Mouse (Mus musculus): Measurements from ENCODE around the gene Saa3.
A peak's percentile ranks its signal among the peaks of the same experiment; 100 is the strongest.
"Not testable (repeated sequence)": the region's sequence is repeated elsewhere in the genome, so short reads cannot be mapped to it uniquely, and the experiment has no call there.

Gene Saa3

DNA sequence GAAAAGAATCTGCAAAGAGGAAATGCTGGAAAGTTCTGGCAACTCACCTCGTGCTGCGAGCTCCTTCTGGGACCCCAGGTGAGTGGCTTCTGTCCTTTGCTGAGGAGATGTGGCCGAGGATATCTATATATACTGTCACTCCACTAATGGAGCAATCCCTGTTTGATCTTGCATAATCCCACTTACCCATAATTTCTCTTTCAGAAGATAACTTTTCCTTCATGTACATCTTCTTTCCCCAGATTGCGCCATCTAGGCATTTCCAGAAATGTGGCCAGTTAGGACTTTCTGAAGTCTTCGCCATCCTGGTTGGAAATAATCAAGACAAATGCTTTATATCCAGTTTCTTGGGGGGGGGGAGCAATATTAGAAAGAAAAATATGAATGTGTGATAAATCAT, at the start of gene Saa3:
Gene Saa3 (minus strand): TSS at position 101 of the 400 bp plus-strand sequence.
- DNase-seq, result no peak

- no peak for DNase-seq
Observed at GRCm38 (mm10) chr7:46764672-46765071, 49.2 kb upstream of the Saa3 start.

- DNase-seq, result no peak
Observed at GRCm38 (mm10) chr7:46762601-46763000, 47.1 kb upstream of the Saa3 start.

DNA sequence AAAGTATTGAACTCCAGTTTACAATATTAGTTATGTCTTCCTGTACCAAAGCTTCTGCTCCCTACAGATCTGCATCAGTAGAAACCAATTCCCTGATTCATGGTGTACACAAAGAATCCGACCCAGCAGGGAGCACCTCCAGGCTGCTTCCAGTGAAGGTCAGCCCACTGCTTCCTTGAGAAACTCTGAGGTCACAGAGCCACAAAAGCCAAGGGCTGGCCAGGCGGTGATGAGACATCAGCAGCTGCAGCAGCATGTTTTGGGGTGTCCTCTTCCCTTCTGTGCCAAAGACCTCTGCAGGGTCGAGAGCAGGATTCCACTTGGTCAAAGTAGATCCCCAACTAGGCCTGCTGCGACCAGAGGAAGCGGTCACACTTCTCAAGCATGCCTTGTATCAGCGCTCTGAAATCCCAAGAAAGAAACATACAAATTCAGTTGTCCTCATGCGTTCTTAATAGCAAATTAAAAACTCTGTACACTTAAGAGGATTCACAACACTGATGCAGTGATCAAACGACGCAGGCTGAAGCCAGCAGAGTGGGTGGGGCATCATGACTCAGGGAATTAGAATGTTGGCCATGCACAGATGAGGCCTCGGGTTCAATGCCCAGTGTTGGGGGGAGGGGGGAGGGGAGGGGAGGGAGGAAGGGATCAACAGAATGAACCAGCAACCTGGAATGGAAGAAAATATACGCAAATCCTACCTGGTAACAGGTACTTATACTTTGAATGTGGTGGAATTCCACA, 45.7 kb upstream of the Saa3 start:
- no peak for DNase-seq

DNA sequence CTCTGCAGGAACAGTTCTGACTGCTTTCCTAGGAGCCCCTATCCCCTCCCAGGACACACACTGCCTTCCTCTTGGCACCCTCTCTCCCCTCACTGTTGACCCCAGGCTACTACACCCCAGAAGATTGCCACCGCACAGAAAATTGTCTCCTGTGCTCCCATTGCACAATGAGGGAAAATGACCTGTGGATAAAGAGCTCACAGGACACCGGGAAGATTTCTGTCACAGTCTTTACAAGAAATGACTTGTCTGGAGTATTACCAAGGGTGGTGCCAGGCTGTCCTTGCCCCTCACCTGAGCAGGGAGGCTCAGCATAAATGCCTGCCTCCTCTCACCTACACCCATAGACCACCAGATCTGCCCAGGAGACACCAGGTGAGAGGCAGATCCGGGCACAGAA, 36.0 kb upstream of the Saa3 start, which contains the start of gene Saa2:
Gene Saa2 (plus strand): TSS at position 301 of the 400 bp plus-strand sequence.
- no peak for DNase-seq

- no peak for DNase-seq
Observed at GRCm38 (mm10) chr7:46748459-46748858, 33.0 kb upstream of the Saa3 start.

DNA sequence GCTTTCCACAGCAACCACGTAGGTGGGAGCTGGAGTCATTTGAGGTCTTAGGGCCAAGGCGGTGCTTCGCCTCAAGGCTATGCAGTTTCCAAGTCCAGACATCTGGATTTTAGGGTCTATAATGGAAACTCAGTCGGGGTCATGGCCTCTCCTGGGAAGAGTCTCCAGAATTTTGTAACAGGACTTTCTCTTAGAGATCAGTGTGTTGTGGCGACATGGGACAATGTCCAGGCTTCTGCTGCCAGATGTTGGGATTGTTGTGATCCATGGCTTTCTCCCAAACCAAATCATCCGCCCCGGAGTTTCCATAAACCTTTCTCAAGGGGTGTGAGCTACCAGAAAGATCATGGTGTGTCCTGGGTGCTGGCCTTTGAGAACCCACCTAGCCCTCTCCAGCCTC, 30.9 kb upstream of the Saa3 start:
- DNase-seq, result no peak

DNA sequence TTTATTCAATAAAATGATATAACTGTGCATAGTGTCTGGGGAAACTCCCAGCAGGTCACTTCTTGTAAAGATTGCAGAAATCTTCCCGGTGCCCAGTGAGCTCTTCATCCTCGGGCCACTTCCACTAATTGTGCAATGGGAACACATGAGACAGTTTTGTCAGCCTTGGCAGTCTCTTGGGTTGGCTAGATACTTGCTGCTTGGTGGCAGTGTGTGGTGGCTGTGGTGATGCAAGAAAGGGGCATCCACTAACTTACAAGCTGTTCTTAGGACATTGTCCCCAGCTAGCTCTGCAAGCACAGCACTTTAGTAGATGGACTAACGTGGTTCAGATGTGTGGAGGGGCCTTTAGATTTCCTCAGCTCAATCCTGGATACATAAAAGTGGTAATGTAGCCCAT, 30.3 kb upstream of the Saa3 start:
- no peak for DNase-seq

DNA sequence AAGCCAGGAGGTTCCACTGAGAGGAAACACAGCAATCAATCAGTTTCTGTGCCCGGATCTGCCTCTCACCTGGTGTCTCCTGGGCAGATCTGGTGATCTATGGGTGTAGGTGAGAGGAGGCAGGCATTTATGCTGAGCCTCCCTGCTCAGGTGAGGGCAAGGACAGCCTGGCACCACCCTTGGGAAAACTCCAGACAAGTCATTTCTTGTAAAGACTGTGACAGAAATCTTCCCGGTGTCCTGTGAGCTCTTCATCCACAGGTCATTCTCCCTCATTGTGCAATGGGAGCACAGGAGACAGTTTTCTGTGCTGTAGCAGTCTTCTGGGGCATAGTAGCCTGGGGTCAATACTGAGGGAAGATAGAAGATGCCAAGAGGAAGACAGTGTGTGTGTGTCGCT, 27.4 kb upstream of the Saa3 start, which contains the start of gene Saa1:
Gene Saa1 (minus strand): TSS at position 101 of the 400 bp plus-strand sequence.
- DNase-seq, result not testable (repeated sequence)

GRCm38 (mm10) chr7:46740041-46740440, 24.5 kb upstream of the Saa3 start:
- not testable (repeated sequence) for DNase-seq

- DNase-seq, result no peak
Observed at GRCm38 (mm10) chr7:46738561-46739460, 23.3 kb upstream of the Saa3 start.

DNA sequence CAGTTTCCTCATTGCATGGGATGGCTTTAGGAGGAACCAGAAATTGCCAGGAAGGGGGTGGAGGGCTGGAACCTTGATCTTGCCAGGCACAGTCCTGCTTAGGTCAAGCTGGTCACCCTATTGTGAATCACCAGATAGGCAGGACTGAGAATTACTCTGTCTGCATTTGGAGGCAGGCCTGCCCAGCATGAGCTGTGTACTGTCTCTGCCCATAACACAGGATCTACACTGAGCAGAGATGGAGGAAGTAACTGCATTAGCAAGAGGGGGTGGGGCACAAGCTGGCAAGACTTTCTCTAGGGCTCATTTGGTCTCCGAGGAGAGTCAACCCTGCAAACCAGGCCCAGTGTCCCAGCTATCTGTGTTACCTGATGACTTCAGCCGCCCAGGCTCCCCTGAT, 19.5 kb upstream of the Saa3 start:
- DNase-seq, result no peak

DNA sequence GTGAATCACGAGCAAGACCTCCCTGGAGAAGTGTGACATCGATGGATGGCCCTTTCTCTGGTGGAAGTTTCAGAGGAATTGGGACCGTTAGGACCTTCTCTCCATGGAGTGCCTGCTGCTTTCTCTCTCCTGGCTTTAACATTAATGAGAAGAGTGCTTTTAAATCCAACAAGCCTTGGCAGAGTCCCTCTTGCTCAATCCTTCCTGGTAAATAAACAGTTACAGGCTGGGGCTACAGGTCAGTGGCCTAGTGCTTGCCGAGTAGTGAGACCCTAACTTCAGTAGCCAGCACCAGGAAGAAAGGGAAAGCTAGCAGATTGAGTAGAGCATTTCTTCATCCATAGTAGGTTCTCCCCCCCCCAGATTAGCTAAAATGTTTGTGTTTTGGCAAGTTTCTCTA, 17.0 kb upstream of the Saa3 start, which contains the start of gene Saa4:
Gene Saa4 (minus strand): TSS at position 146 of the 400 bp plus-strand sequence.
- no peak for DNase-seq

- no peak for DNase-seq
Observed at GRCm38 (mm10) chr7:46727584-46727983, 12.1 kb upstream of the Saa3 start.

DNA sequence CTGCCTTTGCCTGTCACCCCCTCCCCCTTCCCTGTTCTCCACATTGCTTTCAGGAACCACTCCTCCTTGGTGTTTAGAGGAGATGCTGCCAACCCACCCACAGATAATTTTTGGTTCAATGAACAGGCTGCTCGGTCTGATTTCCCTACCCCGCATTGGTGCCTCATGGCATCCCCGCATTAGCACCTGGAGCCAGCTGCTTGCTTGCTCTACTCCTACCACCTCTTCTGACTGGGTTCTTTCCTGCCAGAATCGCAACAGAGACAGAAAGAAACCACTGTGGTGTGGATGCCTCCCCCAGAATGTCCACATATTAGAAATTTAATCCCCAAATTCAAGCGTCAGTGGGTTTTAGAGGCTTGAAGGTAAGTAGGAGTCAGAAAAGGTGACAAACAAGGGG, 8.9 kb upstream of the Saa3 start:
- DNase-seq, result peak; percentile 41

DNA sequence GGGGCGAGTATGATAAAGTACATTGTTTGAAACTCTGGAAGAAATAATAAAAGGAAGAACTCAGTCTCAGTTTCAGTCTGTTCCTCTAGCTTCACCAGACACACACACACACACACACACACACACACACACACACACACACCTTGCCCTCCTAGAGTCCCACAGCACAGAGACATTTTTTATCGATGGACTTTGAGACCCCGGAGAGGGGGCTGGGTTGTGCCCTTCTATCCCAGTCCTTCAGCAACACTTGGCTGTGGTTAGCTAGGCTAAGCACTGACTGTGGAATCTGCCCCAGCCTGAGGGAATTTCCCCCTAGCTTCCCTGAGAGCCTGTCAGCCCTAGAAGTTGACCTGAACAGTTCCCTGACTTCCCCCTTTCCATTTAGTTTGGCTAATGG, 8.3 kb upstream of the Saa3 start:
- no peak for DNase-seq

- DNase-seq, result no peak
Observed at GRCm38 (mm10) chr7:46723354-46723753, 7.9 kb upstream of the Saa3 start.

GRCm38 (mm10) chr7:46720460-46720859, 5.0 kb upstream of the Saa3 start:
- DNase-seq, result no peak

DNA sequence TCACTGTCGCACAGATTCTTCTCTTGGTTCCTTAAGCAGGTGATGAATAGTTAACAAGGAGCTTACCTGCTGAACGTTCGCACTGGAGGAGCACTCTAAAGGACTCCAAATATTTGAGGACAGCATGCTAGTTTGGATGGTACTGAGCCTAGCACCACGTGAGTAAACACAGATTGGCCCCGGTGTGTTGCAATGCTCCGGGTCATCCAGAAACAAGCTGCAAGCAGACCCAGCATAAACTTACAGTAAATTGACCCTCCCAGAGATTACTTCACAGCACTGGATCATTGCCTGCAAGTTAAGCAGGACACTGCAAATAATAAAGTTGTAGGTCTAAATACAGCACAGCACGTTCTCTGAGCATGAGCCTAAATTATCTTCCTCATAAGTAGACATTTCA, 4.0 kb upstream of the Saa3 start:
- no peak for DNase-seq

DNA sequence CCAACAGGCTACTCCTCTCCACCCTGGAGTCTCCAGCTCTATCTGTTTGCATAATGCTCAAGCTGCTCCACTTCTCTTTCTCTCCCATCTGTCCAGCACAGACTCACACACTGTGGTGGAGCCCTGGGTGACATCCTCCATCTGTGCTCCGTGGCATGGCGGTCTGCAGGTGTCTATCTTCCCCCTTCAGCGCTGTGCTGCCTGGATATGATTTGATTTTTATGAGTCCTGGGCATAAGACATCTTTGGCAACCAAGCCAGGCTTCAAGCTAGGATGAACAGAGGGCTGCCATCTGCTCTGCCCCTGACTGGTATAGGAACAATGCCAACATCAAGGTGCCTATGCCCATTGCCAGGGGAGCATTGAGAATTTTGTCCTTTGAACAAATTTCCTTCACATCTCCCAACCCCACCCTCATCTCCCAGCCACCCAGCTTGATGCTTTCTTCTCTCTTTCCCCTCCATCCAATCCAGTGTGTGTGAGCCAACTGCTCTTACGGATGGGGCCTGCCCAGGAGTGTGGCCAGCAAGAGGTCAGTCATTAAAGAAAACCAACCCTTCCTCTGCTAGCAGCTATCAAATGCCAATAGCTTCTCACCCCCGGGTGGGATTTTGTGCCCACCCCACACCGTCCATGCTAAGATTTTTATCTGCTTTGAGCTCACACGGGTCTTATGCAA, 3.2 kb upstream of the Saa3 start:
- DNase-seq, result no peak

- DNase-seq, result no peak
Observed at GRCm38 (mm10) chr7:46716897-46717296, 1.4 kb upstream of the Saa3 start.

DNA sequence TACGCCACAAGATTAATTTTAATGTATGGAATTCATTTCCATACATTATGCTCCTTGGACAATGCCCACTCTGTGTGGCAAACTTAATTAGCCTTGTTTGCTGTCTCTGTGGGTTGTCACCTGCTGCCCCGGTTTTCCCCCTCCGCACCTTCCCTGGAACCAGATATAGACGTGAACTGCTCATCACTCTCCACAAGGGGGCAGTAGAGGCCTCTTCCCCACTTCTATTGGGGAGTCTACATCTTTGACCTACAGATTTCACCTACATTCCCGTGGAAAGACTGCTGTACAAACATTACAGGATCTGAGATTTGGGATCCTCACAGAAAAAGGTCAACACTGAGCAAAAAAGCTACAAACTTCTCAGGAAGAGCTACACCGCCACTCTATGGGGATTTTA, 982 bp downstream of the Saa3 start:
- no peak for DNase-seq

DNA sequence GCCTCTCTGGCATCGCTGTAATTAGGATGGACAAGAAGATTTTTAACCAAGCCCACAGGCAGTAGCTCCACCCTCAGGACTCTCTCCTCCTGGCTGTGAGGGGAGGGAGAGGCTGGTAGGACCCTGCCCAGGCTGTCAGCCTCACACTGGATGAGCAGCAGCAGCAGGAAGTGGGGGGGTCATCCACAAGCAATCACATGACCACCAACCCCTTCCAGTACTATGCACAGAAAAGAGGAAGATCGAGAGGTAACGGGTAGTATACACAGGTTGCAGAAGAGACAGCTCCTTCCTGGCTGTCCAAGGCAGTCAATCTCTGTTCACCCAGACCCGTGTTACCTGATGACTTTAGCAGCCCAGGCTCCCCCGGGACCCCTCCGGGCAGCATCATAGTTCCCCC, 3.2 kb downstream of the Saa3 start:
- no peak for DNase-seq
